Mouse (Mus musculus): ENCODE results near the gene Pspc1. TPM values are rescaled to one million over a fixed set of nuclear protein-coding genes. Genes with fewer than 3 reads are reported as not detected.

Gene Pspc1
- total RNA-seq (2023), result 10 to 100 TPM; 39.8 to 49.0 TPM

GRCm38 (mm10) chr14:56778200-56778932, at the start of gene Pspc1:
TSS of gene Pspc1 (minus strand) at chr14:56778316.

GRCm38 (mm10) chr14:56811701-56812339, 33.7 kb upstream of the Pspc1 start, which contains the start of gene Zmym5:
TSS of gene Zmym5 (minus strand) at chr14:56811716.

Other genes starting within 250 kb of the Pspc1 start
- gene Cenpj, start 202.9 kb downstream of the Pspc1 start, total RNA-seq (2023), result 10 to 100 TPM; 16.6 to 17.6 TPM
- 10 to 100 TPM; 52.4 to 52.8 TPM for gene Parp4, start 202.7 kb downstream of the Pspc1 start, total RNA-seq (2023)
- gene Mphosph8, start 110.1 kb downstream of the Pspc1 start, total RNA-seq (2023), result 10 to 100 TPM; 12.7 to 13.2 TPM
- 10 to 100 TPM; 22.6 to 26.7 TPM for gene Zmym5, start 33.4 kb upstream of the Pspc1 start, total RNA-seq (2023)
- gene Zmym2, start 108.3 kb upstream of the Pspc1 start, total RNA-seq (2023), result 10 to 100 TPM; 52.8 to 69.8 TPM